Mouse (Mus musculus) adrenal gland, postnatal 0 days (tissue): ENCODE measurements around the gene Traf6. TPM values are rescaled to one million over a fixed set of nuclear protein-coding genes. Genes with fewer than 3 reads are reported as not detected.

ENCODE experiments used
- polyA plus RNA-seq: library from polyadenylated mRNA; unstranded; fragments of >200 nt; fragmentation: Nextera tagmentation; extraction: Ambion mirVana; gene quantifications from 2 replicates; pipeline ENCODE4 v1.2.1, GENCODE M21; 2015

Gene Traf6
- polyA plus RNA-seq: 4.2 and 5.9 TPM in 2 replicates

GRCm38 (mm10) chr2:101678236-101679021 lies at the start of gene Traf6:
Gene Traf6, plus strand, starts transcription at chr2:101678429.

DNA sequence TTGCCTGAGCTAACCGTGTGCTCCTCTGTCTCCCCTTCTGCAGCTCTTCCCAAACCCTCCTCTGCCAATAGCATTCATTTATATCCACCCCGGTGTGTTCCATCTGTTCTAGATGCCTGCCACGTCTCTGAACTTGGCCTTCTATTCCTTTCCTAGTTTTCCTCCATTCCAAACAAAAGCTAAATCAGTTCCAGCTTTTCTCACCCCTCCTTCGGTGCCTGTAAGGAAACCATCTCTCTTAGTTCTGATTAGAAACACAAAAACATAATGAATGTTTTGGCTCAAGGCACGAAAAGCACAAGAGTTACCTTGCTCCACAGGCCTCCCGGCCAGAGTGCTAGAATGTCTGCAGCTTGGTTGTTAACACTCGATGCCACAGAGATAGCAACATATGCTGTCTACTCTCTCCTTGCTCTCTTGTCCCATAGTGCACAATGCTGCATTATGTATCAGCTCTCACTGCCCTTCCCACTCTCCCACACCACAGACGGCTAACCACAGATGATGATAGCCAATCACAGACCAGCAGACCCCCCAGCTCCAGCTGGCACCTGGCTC lies 29.0 kb upstream of the Traf6 start, which contains the start of the genes Rag1 and B230118H07Rik:
Gene Rag1, minus strand, starts transcription at position 388 of the 558 bp plus-strand sequence.
Gene B230118H07Rik, minus strand, starts transcription at position 419 of the 558 bp plus-strand sequence.

Other genes starting within 250 kb of the Traf6 start
- gene Rag2, start 53.7 kb upstream of the Traf6 start, polyA plus RNA-seq: 0.13 TPM in 1 of 2 replicates, not detected in the other
- 0.08 and 0.14 TPM in 2 replicates for gene Rag1, start 28.9 kb upstream of the Traf6 start, polyA plus RNA-seq
- 97.1 and 143 TPM in 2 replicates for gene B230118H07Rik, start 28.9 kb upstream of the Traf6 start, polyA plus RNA-seq
- gene Prr5l, start 204.6 kb downstream of the Traf6 start, polyA plus RNA-seq: 2.6 and 4.7 TPM in 2 replicates
- 59.0 and 65.0 TPM in 2 replicates for gene Commd9, start 207.8 kb downstream of the Traf6 start, polyA plus RNA-seq